Mouse (Mus musculus) macrophage (primary cell): ENCODE results near the gene Pars2. TPM values are rescaled to one million over a fixed set of nuclear protein-coding genes. Genes with fewer than 3 reads are reported as not detected.
A peak's percentile ranks its signal among the peaks of the same experiment; 100 is the strongest.

Experiments
- H3K27ac ChIP-seq: fragments of 350-480 bp; formaldehyde crosslinking; 2 replicates; pipeline ENCODE4 v1.9.0; 2021
- H3K36me3 ChIP-seq: fragments of 350-480 bp; formaldehyde crosslinking; 2 replicates; pipeline ENCODE4 v1.9.0; 2021; ENCODE audit errors: inconsistent target
- H3K4me3 ChIP-seq: fragments of 350-480 bp; formaldehyde crosslinking; 2 replicates; pipeline ENCODE4 v1.9.0; 2021; ENCODE audit errors: inconsistent target
- H3K79me2 ChIP-seq: fragments of 350-480 bp; formaldehyde crosslinking; 2 replicates; pipeline ENCODE4 v1.9.0; 2021; ENCODE audit errors: inconsistent target
- WGBS: methylation state at CpG from one replicate; pipeline ENCODE4 v1.1.7; 2026; ENCODE audit warnings: inconsistent platforms; ENCODE audit not compliant: missing documents; 5-methylcytosine and 5-hydroxymethylcytosine counted together
- polyA plus RNA-seq: library from polyadenylated mRNA; stranded (reverse); fragments of 250-400 nt; gene quantifications from 3 replicates; pipeline ENCODE4 v1.2.4, GENCODE M21; 2018; ENCODE audit warnings: inconsistent platforms
- total RNA-seq, 78 experiments: library from RNA; depleted of rRNA; stranded (reverse); fragments of 250-400 nt; gene quantifications; 1 replicate in 9 of 78; 2 replicates in 24 of 78; 3 replicates in 43 of 78; 4 replicates in 2 of 78; pipeline ENCODE4 v1.2.4; 2018; ENCODE audit warnings: inconsistent platforms in 56 of 78

The Pars2 gene
- total RNA-seq (2018; cell fraction: chromatin; rRNA removed): 1 to 10 TPM in 19 of 26 experiments, under 1 TPM in 4, not detected in 3; 0.36 to 9.2 (median 4.0) TPM
- total RNA-seq (2018; cell fraction: cytosol; rRNA removed): 1 to 10 TPM in 21 of 26 experiments, under 1 TPM in 5; 0.33 to 5.3 (median 2.7) TPM
- total RNA-seq (2018; cell fraction: nucleus; rRNA removed): 1 to 10 TPM in 18 of 26 experiments, under 1 TPM in 7, not detected in 1; 0.48 to 7.9 (median 2.2) TPM
- polyA plus RNA-seq: 3.0 to 5.1 TPM (median 3.6 TPM) in 3 replicates

- WGBS: 3% methylated on average over 40 of the region's 40 CpGs
- Histone ChIP-seq H3K4me3 (peak within 1 kb of the TSS; percentile 87), H3K27ac (no peak within 1 kb of the TSS), H3K36me3 (peaks cover 9% of the 10 kb centered on the region; the same call in 1 of the 2 replicates), H3K79me2 (peaks cover 7% of the 10 kb centered on the region; the same call in 1 of the 2 replicates)
These were observed at the start of gene Pars2 for GRCm38 (mm10) chr4:106650833-106651527. Gene Pars2, plus strand, starts transcription at chr4:106651069.

- WGBS: 70% methylated on average over 18 of the region's 18 CpGs
- Histone ChIP-seq H3K4me3 (no peak overlapping the region), H3K79me2 (no peaks in the 10 kb centered on the region), H3K36me3 (no peaks in the 10 kb centered on the region), H3K27ac (no peak overlapping the region)
These were observed 44.0 kb upstream of the Pars2 start for GRCm38 (mm10) chr4:106606639-106607554.

GRCm38 (mm10) chr4:106607905-106608304 lies 43.0 kb upstream of the Pars2 start:
- Histone ChIP-seq H3K36me3 (no peaks in the 10 kb centered on the region), H3K79me2 (no peaks in the 10 kb centered on the region), H3K4me3 (no peak overlapping the region), H3K27ac (no peak overlapping the region)
- 64% methylated on average over 1 of the region's 1 CpGs for WGBS

GRCm38 (mm10) chr4:106613105-106613504 lies 37.8 kb upstream of the Pars2 start:
- H3K27ac ChIP-seq: no peak overlapping the region
- 84% methylated on average over 8 of the region's 8 CpGs for whole genome bisulfite sequencing
- no peaks in the 10 kb centered on the region for H3K79me2 ChIP-seq

GRCm38 (mm10) chr4:106613560-106613959 lies 37.3 kb upstream of the Pars2 start:
- Histone ChIP-seq H3K4me3 (no peak overlapping the region), H3K79me2 (no peaks in the 10 kb centered on the region), H3K36me3 (no peaks in the 10 kb centered on the region), H3K27ac (no peak overlapping the region)
- 45% methylated on average over 3 of the region's 3 CpGs for WGBS

More at GRCm38 (mm10) chr4:106613105-106613504, 37.8 kb upstream of the Pars2 start:
- no peak overlapping the region for H3K4me3 ChIP-seq
- H3K36me3 ChIP-seq: no peaks in the 10 kb centered on the region

GRCm38 (mm10) chr4:106614180-106614797 lies 36.6 kb upstream of the Pars2 start:
- no peaks in the 10 kb centered on the region for H3K79me2 ChIP-seq
- no peak overlapping the region for H3K27ac ChIP-seq
- H3K36me3 ChIP-seq: no peaks in the 10 kb centered on the region
- WGBS: 58% methylated on average over 7 of the region's 7 CpGs
- H3K4me3 ChIP-seq: no peak overlapping the region

GRCm38 (mm10) chr4:106614881-106615280 lies 36.0 kb upstream of the Pars2 start:
- H3K36me3 ChIP-seq: no peaks in the 10 kb centered on the region
- no peak overlapping the region for H3K4me3 ChIP-seq
- 88% methylated on average over 9 of the region's 9 CpGs for WGBS
- no peaks in the 10 kb centered on the region for H3K79me2 ChIP-seq
- no peak overlapping the region for H3K27ac ChIP-seq

- Histone ChIP-seq H3K79me2 (no peaks in the 10 kb centered on the region), H3K36me3 (no peaks in the 10 kb centered on the region), H3K27ac (no peak overlapping the region), H3K4me3 (no peak overlapping the region)
- 76% methylated on average over 12 of the region's 12 CpGs for WGBS
These were observed 35.2 kb upstream of the Pars2 start for GRCm38 (mm10) chr4:106615637-106616036.

GRCm38 (mm10) chr4:106617056-106617455 lies 33.8 kb upstream of the Pars2 start, which contains the start of gene Lexm:
Gene Lexm, minus strand, starts transcription at chr4:106617241.
- Histone ChIP-seq H3K79me2 (no peaks in the 10 kb centered on the region), H3K4me3 (no peak within 1 kb of the TSS), H3K27ac (no peak within 1 kb of the TSS), H3K36me3 (no peaks in the 10 kb centered on the region)
- WGBS: 3% methylated on average over 18 of the region's 19 CpGs

- Histone ChIP-seq H3K79me2 (no peaks in the 10 kb centered on the region), H3K36me3 (no peaks in the 10 kb centered on the region), H3K27ac (no peak overlapping the region), H3K4me3 (no peak overlapping the region)
- 82% methylated on average over 4 of the region's 4 CpGs for WGBS
These were observed 32.0 kb upstream of the Pars2 start for GRCm38 (mm10) chr4:106618898-106619297.

GRCm38 (mm10) chr4:106621428-106621827 lies 29.4 kb upstream of the Pars2 start:
- Histone ChIP-seq H3K27ac (no peak overlapping the region), H3K79me2 (no peaks in the 10 kb centered on the region), H3K4me3 (no peak overlapping the region), H3K36me3 (no peaks in the 10 kb centered on the region)
- 79% methylated on average over 3 of the region's 3 CpGs for WGBS

GRCm38 (mm10) chr4:106622030-106622493 lies 28.8 kb upstream of the Pars2 start, which contains the start of gene Ttc22:
Gene Ttc22, plus strand, starts transcription at chr4:106622432.
- Histone ChIP-seq H3K27ac (no peak within 1 kb of the TSS), H3K79me2 (no peaks in the 10 kb centered on the region), H3K4me3 (no peak within 1 kb of the TSS), H3K36me3 (no peaks in the 10 kb centered on the region)
- 25% methylated on average over 16 of the region's 16 CpGs for WGBS

- no peak overlapping the region for H3K27ac ChIP-seq
- no peak overlapping the region for H3K4me3 ChIP-seq
- H3K79me2 ChIP-seq: no peaks in the 10 kb centered on the region
- H3K36me3 ChIP-seq: no peaks in the 10 kb centered on the region
- WGBS: 33% methylated on average over 21 of the region's 28 CpGs
These were observed 28.2 kb upstream of the Pars2 start for GRCm38 (mm10) chr4:106622712-106623111.

- H3K36me3 ChIP-seq: no peaks in the 10 kb centered on the region
- no peak overlapping the region for H3K4me3 ChIP-seq
- H3K27ac ChIP-seq: no peak overlapping the region
- no peaks in the 10 kb centered on the region for H3K79me2 ChIP-seq
- 91% methylated on average over 10 of the region's 10 CpGs for WGBS
These were observed 26.6 kb upstream of the Pars2 start for GRCm38 (mm10) chr4:106624271-106624670.
